Mouse (Mus musculus): ENCODE data around the gene Tmie. TPM values are rescaled to one million over a fixed set of nuclear protein-coding genes. Genes with fewer than 3 reads are reported as not detected.

The Tmie gene
- polyA plus RNA-seq, 1 experiment from 2014 or later, result 0.34 TPM

GRCm38 (mm10) chr9:110893429-110893828, 13.5 kb upstream of the Tmie start:
- Histone ChIP-seq H3K4me3 (ENCODE audit: low read depth, low read length) (no peak overlapping the region), H3K4me2 (replicated peaks; ENCODE audit: low read depth, low read length) (no peak overlapping the region), H3K9ac (ENCODE audit: low read depth, low read length) (no peak overlapping the region), H3K36me3 (ENCODE audit: control insufficient read depth, insufficient read depth, low read length) (no peaks in the 10 kb centered on the region), H3K4me1 (replicated peaks; ENCODE audit: control insufficient read depth, insufficient read depth, low read length) (peaks cover 6% of the 10 kb centered on the region; the same call in 1 of the 2 replicates), H3K27ac (ENCODE audit: low read depth, low read length) (no peak overlapping the region), H3K9me3 (ENCODE audit: control insufficient read depth, low read length) (no peaks in the 10 kb centered on the region), H3K27me3 (ENCODE audit: control insufficient read depth, insufficient read depth, low read length) (no peaks in the 10 kb centered on the region)
- DNase-seq (ENCODE audit: low spot score), result no peak
- WGBS, result 60% methylated on average over 10 of the region's 10 CpGs
- ATAC-seq (ENCODE audit: low FRiP score), result no peak

- Histone ChIP-seq H3K36me3 (ENCODE audit: control insufficient read depth, insufficient read depth, low read length) (no peaks in the 10 kb centered on the region), H3K27ac (ENCODE audit: low read depth, low read length) (no peak overlapping the region), H3K4me2 (replicated peaks; ENCODE audit: low read depth, low read length) (no peak overlapping the region), H3K4me3 (ENCODE audit: low read depth, low read length) (no peak overlapping the region), H3K4me1 (replicated peaks; ENCODE audit: control insufficient read depth, insufficient read depth, low read length) (peaks cover 6% of the 10 kb centered on the region; the same call in 1 of the 2 replicates), H3K27me3 (ENCODE audit: control insufficient read depth, insufficient read depth, low read length) (no peaks in the 10 kb centered on the region), H3K9me3 (ENCODE audit: control insufficient read depth, low read length) (no peaks in the 10 kb centered on the region), H3K9ac (ENCODE audit: low read depth, low read length) (no peak overlapping the region)
- 91% methylated on average over 3 of the region's 3 CpGs for WGBS
- no peak for ATAC-seq (ENCODE audit: low FRiP score)
- DNase-seq (ENCODE audit: low spot score), result no peak
Measured at GRCm38 (mm10) chr9:110892552-110892951, 12.6 kb upstream of the Tmie start.

GRCm38 (mm10) chr9:110891077-110891828, 11.3 kb upstream of the Tmie start:
- Histone ChIP-seq H3K27me3 (ENCODE audit: control insufficient read depth, insufficient read depth, low read length) (no peaks in the 10 kb centered on the region), H3K4me1 (replicated peaks; ENCODE audit: control insufficient read depth, insufficient read depth, low read length) (peaks cover 4% of the 10 kb centered on the region; the same call in 1 of the 2 replicates), H3K9ac (ENCODE audit: low read depth, low read length) (no peak overlapping the region), H3K9me3 (ENCODE audit: control insufficient read depth, low read length) (no peaks in the 10 kb centered on the region), H3K27ac (ENCODE audit: low read depth, low read length) (no peak overlapping the region), H3K4me2 (replicated peaks; ENCODE audit: low read depth, low read length) (no peak overlapping the region), H3K36me3 (ENCODE audit: control insufficient read depth, insufficient read depth, low read length) (no peaks in the 10 kb centered on the region), H3K4me3 (ENCODE audit: low read depth, low read length) (no peak overlapping the region)
- DNase-seq (ENCODE audit: low spot score) (no peak), ATAC-seq (ENCODE audit: low FRiP score) (no peak)
- 78% methylated on average over 12 of the region's 12 CpGs for WGBS

- no peak for DNase-seq (ENCODE audit: low spot score)
- ATAC-seq (ENCODE audit: low FRiP score), result no peak
Measured at GRCm38 (mm10) chr9:110890026-110890783, 10.3 kb upstream of the Tmie start.

GRCm38 (mm10) chr9:110888935-110889334, 9.0 kb upstream of the Tmie start:
- Histone ChIP-seq H3K27me3 (ENCODE audit: control insufficient read depth, insufficient read depth, low read length) (no peaks in the 10 kb centered on the region), H3K27ac (ENCODE audit: low read depth, low read length) (no peak overlapping the region), H3K9ac (ENCODE audit: low read depth, low read length) (no peak overlapping the region), H3K36me3 (ENCODE audit: control insufficient read depth, insufficient read depth, low read length) (no peaks in the 10 kb centered on the region), H3K4me3 (ENCODE audit: low read depth, low read length) (no peak overlapping the region), H3K4me1 (replicated peaks; ENCODE audit: control insufficient read depth, insufficient read depth, low read length) (no peaks in the 10 kb centered on the region), H3K9me3 (ENCODE audit: control insufficient read depth, low read length) (no peaks in the 10 kb centered on the region), H3K4me2 (replicated peaks; ENCODE audit: low read depth, low read length) (no peak overlapping the region)
- no peak for DNase-seq (ENCODE audit: low spot score)
- WGBS, result 94% methylated on average over 14 of the region's 14 CpGs
- ATAC-seq (ENCODE audit: low FRiP score), result no peak

More at GRCm38 (mm10) chr9:110890026-110890783, 10.3 kb upstream of the Tmie start:
- Histone ChIP-seq H3K27ac (ENCODE audit: low read depth, low read length) (no peak overlapping the region), H3K9me3 (ENCODE audit: control insufficient read depth, low read length) (no peaks in the 10 kb centered on the region), H3K4me3 (ENCODE audit: low read depth, low read length) (no peak overlapping the region), H3K9ac (ENCODE audit: low read depth, low read length) (no peak overlapping the region), H3K4me2 (replicated peaks; ENCODE audit: low read depth, low read length) (no peak overlapping the region), H3K36me3 (ENCODE audit: control insufficient read depth, insufficient read depth, low read length) (no peaks in the 10 kb centered on the region), H3K4me1 (replicated peaks; ENCODE audit: control insufficient read depth, insufficient read depth, low read length) (no peaks in the 10 kb centered on the region), H3K27me3 (ENCODE audit: control insufficient read depth, insufficient read depth, low read length) (no peaks in the 10 kb centered on the region)
- WGBS, result 17% methylated on average over 21 of the region's 21 CpGs

- no peak overlapping the region for H3K4me2 ChIP-seq (replicated peaks; ENCODE audit: low read depth, low read length)
- 73% methylated on average over 9 of the region's 9 CpGs for WGBS
- no peak for DNase-seq (ENCODE audit: low spot score)
Measured at GRCm38 (mm10) chr9:110887388-110888303, 7.7 kb upstream of the Tmie start.

GRCm38 (mm10) chr9:110881953-110882352, 2.0 kb upstream of the Tmie start:
- Histone ChIP-seq H3K27ac (ENCODE audit: low read depth, low read length) (no peak overlapping the region), H3K36me3 (ENCODE audit: control insufficient read depth, insufficient read depth, low read length) (no peaks in the 10 kb centered on the region), H3K4me3 (ENCODE audit: low read depth, low read length) (no peak overlapping the region), H3K9me3 (ENCODE audit: control insufficient read depth, low read length) (no peaks in the 10 kb centered on the region), H3K9ac (ENCODE audit: low read depth, low read length) (no peak overlapping the region), H3K27me3 (ENCODE audit: control insufficient read depth, insufficient read depth, low read length) (peaks cover 34% of the 10 kb centered on the region), H3K4me1 (replicated peaks; ENCODE audit: control insufficient read depth, insufficient read depth, low read length) (peaks cover 6% of the 10 kb centered on the region), H3K4me2 (replicated peaks; ENCODE audit: low read depth, low read length) (no peak overlapping the region)
- WGBS, result 76% methylated on average over 7 of the region's 7 CpGs
- ATAC-seq (ENCODE audit: low FRiP score) (no peak), DNase-seq (ENCODE audit: low spot score) (no peak)

More at GRCm38 (mm10) chr9:110887388-110888303, 7.7 kb upstream of the Tmie start:
- Histone ChIP-seq H3K9ac (ENCODE audit: low read depth, low read length) (no peak overlapping the region), H3K9me3 (ENCODE audit: control insufficient read depth, low read length) (no peaks in the 10 kb centered on the region), H3K27ac (ENCODE audit: low read depth, low read length) (no peak overlapping the region), H3K27me3 (ENCODE audit: control insufficient read depth, insufficient read depth, low read length) (no peaks in the 10 kb centered on the region), H3K4me1 (replicated peaks; ENCODE audit: control insufficient read depth, insufficient read depth, low read length) (no peaks in the 10 kb centered on the region), H3K4me3 (ENCODE audit: low read depth, low read length) (no peak overlapping the region), H3K36me3 (ENCODE audit: control insufficient read depth, insufficient read depth, low read length) (no peaks in the 10 kb centered on the region)
- ATAC-seq (ENCODE audit: low FRiP score), result no peak

- no peak for DNase-seq (ENCODE audit: low spot score)
- 70% methylated on average over 4 of the region's 4 CpGs for WGBS
- Histone ChIP-seq H3K4me1 (replicated peaks; ENCODE audit: control insufficient read depth, insufficient read depth, low read length) (peaks cover 6% of the 10 kb centered on the region), H3K27me3 (ENCODE audit: control insufficient read depth, insufficient read depth, low read length) (peaks cover 34% of the 10 kb centered on the region), H3K9me3 (ENCODE audit: control insufficient read depth, low read length) (no peaks in the 10 kb centered on the region), H3K9ac (ENCODE audit: low read depth, low read length) (no peak overlapping the region), H3K36me3 (ENCODE audit: control insufficient read depth, insufficient read depth, low read length) (no peaks in the 10 kb centered on the region), H3K4me3 (ENCODE audit: low read depth, low read length) (peak overlapping the region; percentile 48), H3K27ac (ENCODE audit: low read depth, low read length) (no peak overlapping the region), H3K4me2 (replicated peaks; ENCODE audit: low read depth, low read length) (peak overlapping the region; percentile 83; the same call in 1 of the 2 replicates)
- ATAC-seq (ENCODE audit: low FRiP score), result no peak
Measured at GRCm38 (mm10) chr9:110880772-110881171, 859 bp upstream of the Tmie start.
